Mouse (Mus musculus): ENCODE results near the gene Olfr1112. TPM values are rescaled to one million over a fixed set of nuclear protein-coding genes. Genes with fewer than 3 reads are reported as not detected.
"Not testable (repeated sequence)": the region's sequence is repeated elsewhere in the genome, so short reads cannot be mapped to it uniquely, and the experiment has no call there.

Gene Olfr1112
- total RNA-seq (2021) = not detected
- long read RNA-seq, experiment 1 = 0 reads
- long read RNA-seq, experiment 2 = 0 reads

- DNase-seq = no peak
Observed at GRCm38 (mm10) chr2:87187498-87187897, at the start of gene Olfr1112. Gene Olfr1112 (plus strand): TSS chr2:87187798.

- no peak for DNase-seq
Observed at GRCm38 (mm10) chr2:87140200-87140599, 47.4 kb upstream of the Olfr1112 start, which contains the start of gene Olfr1110. Gene Olfr1110 (minus strand): TSS chr2:87140300.

DNA sequence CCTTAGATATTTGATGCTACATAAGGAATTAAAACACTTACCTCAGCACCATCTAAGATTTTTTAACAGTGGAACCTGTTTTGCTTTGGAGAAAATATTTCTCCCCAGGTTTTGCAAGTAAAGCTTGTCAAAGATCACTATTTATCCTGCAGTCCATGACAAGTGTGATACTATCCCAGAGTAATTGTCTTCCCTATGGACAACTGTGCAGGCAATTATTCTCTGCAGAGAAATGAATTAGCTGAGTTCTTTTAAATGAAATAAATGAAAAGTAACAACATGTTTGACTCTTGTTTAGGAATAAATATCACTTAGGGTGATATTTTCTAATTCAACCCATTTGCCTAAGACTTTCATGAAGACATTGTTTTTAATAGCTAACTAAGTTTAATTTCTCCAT, 35.1 kb upstream of the Olfr1112 start, which contains the start of gene Olfr1111:
TSS of gene Olfr1111 (minus strand) at position 101 of the 400 bp plus-strand sequence.
- DNase-seq = no peak

- not testable (repeated sequence) for DNase-seq
Observed at GRCm38 (mm10) chr2:87167731-87168130, 19.9 kb upstream of the Olfr1112 start.

GRCm38 (mm10) chr2:87208670-87209069, 21.1 kb downstream of the Olfr1112 start, which contains the start of gene Olfr1113:
Gene Olfr1113 (plus strand): TSS chr2:87208970.
- no peak for DNase-seq

Other genes with a start within 250 kb of the Olfr1112 start
- gene Olfr1099, start 227.1 kb upstream of the Olfr1112 start, total RNA-seq (2021) = not detected
- gene Olfr1100, start 207.8 kb upstream of the Olfr1112 start, total RNA-seq (2021) = not detected
- gene Olfr1101, start 196.6 kb upstream of the Olfr1112 start, total RNA-seq (2021) = not detected
- gene Olfr1102, start 189.4 kb upstream of the Olfr1112 start, total RNA-seq (2021) = not detected
- gene Olfr1104, start 160.7 kb upstream of the Olfr1112 start, total RNA-seq (2021) = not detected
- gene Olfr1105, start 151.3 kb upstream of the Olfr1112 start, total RNA-seq (2021) = not detected
- not detected for gene Olfr1106, start 135.5 kb upstream of the Olfr1112 start, total RNA-seq (2021)
- gene Olfr1107, start 112.0 kb upstream of the Olfr1112 start, total RNA-seq (2021) = not detected
- not detected for gene Olfr1109, start 91.8 kb upstream of the Olfr1112 start, total RNA-seq (2021)
- not detected for gene Olfr259, start 73.2 kb upstream of the Olfr1112 start, total RNA-seq (2021)
- gene Olfr1110, start 47.5 kb upstream of the Olfr1112 start, total RNA-seq (2021) = not detected
- gene Olfr1111, start 35.2 kb upstream of the Olfr1112 start, total RNA-seq (2021) = not detected
- gene Olfr1113, start 21.2 kb downstream of the Olfr1112 start, total RNA-seq (2021) = not detected
- gene Olfr1115, start 60.2 kb downstream of the Olfr1112 start, total RNA-seq (2021) = not detected
- gene Olfr1116, start 79.7 kb downstream of the Olfr1112 start, total RNA-seq (2021) = not detected
- not detected for gene Olfr1118, start 119.8 kb downstream of the Olfr1112 start, total RNA-seq (2021)
- gene Olfr1120, start 167.0 kb downstream of the Olfr1112 start, total RNA-seq (2021) = not detected
- not detected for gene Olfr1121, start 182.1 kb downstream of the Olfr1112 start, total RNA-seq (2021)
- gene Olfr1122, start 198.1 kb downstream of the Olfr1112 start, total RNA-seq (2021) = not detected
- gene Olfr1123, start 228.8 kb downstream of the Olfr1112 start, total RNA-seq (2021) = not detected
- not detected for gene Olfr1124, start 242.5 kb downstream of the Olfr1112 start, total RNA-seq (2021)

Measured in gastrocnemius, postnatal 10 days (tissue).